Mouse (Mus musculus) thymus, adult 2 months (tissue): ENCODE data around the gene Mettl3.
"Not testable (repeated sequence)": the region's sequence is repeated elsewhere in the genome, so short reads cannot be mapped to it uniquely, and the experiment has no call there.

Experiments
- CTCF ChIP-seq: fragments of 200-500 bp; IDR thresholded peaks from 2 replicates; pipeline ENCODE4 v1.5.1; 2012; ENCODE audit warnings: mild to moderate bottlenecking, control low read depth, low read length, moderate library complexity, borderline replicate concordance; ENCODE audit not compliant: control insufficient read depth, poor library complexity, insufficient read depth; ENCODE audit errors: extremely low read depth
- POLR2A ChIP-seq: fragments of 200-500 bp; IDR thresholded peaks from 2 replicates; pipeline ENCODE4 v1.6.1; 2012; ENCODE audit warnings: mild to moderate bottlenecking, low read length, control low read depth, moderate library complexity; ENCODE audit not compliant: control insufficient read depth, poor library complexity, insufficient read depth; ENCODE audit errors: extremely low read depth

DNA sequence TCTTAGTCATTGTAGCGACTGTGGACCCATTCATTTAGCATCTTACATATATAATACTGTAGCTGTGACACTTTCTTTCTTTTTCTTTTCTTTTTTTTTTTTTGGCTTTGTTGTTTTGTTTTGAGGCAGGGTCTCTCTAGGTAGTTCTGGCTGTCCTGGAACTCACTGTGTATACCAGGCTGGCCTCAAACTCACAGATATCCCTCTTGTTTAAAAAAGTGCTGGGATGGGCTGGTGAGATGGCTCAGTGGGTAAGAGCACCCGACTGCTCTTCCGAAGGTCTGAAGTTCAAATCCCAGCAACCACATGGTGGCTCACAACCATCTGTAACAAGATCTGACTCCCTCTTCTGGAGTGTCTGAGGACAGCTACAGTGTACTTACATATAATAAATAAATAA is 1.4 kb downstream of the Mettl3 start:
- TF ChIP-seq POLR2A, CTCF: not testable (repeated sequence)
